ENCODE assay signal across 8 mouse cellular contexts in genomic region chr9:96739808-96740711, GRCm38 (mm10). TPM values are rescaled to one million over a fixed set of nuclear protein-coding genes. Genes with fewer than 3 reads are reported as not detected.
DNase-seq lines count a peak whose midpoint lies in the region; ATAC-seq lines count a peak whose summit lies in the region.

No protein-coding gene starts in this region.

- DNase-seq in gastrocnemius, adult 18-20 months (ENCODE audit: low spot score): peak; percentile 47
- no peak for DNase-seq in gastrocnemius, postnatal 14 days
- peak; percentile 50 for DNase-seq in CD4-positive, CD25-positive, alpha-beta regulatory T cell, adult 2 months (ENCODE audit: low read depth, low spot score)
- peak; percentile 72 to 77 for DNase-seq in heart, postnatal 10 days
- peak; percentile 45 to 49 for DNase-seq in lung, postnatal 4 days
- DNase-seq in Muller cell, postnatal 12 days (ENCODE audit: inconsistent ontology term): no peak
- no peak for DNase-seq in neural tube, embryonic 10.5 days (ENCODE audit: extremely low spot score, low spot score)

- ATAC-seq in granulocyte monocyte progenitor cell, adult 5-6 weeks (replicated peaks; ENCODE audit: poor library complexity, severe bottlenecking): no peak

- intact Hi-C loops in gastrocnemius, postnatal 14 days (cut with DNase I; ENCODE audit: low total_unique reads): no loop called here
- intact Hi-C loops in heart, postnatal 10 days (cut with DNase I): no loop called here

RNA-seq across cellular contexts. Expression of gene Zbtb38, which starts 12.6 kb away (rescaled TPM):
- 10 to 100 TPM; 35.0 to 35.9 TPM for total RNA-seq in gastrocnemius, adult 18-20 months (2021)
- 10 to 100 TPM; 12.9 to 14.6 TPM for total RNA-seq in gastrocnemius, postnatal 14 days (2021)
- 10 to 100 TPM; 30.2 to 37.0 TPM for total RNA-seq in heart, postnatal 10 days (2021)
- 15.9 and 19.1 TPM in 2 replicates for total RNA-seq in granulocyte monocyte progenitor cell, adult 5-6 weeks (2014; fragmentation: Nextera tagmentation)
- 28.0 and 29.0 TPM in 2 replicates for total RNA-seq in granulocyte monocyte progenitor cell, adult 5-6 weeks (2017)

Comparison
In these comparisons a context has a peak if more than half of its experiments do, and no peak if none do; other contexts are left out.
1. DNase-seq: peak in gastrocnemius, adult 18-20 months (single experiment), CD4-positive, CD25-positive, alpha-beta regulatory T cell, adult 2 months (single experiment), heart, postnatal 10 days (2 of 2) and lung, postnatal 4 days (2 of 2); none in gastrocnemius, postnatal 14 days (single experiment), Muller cell, postnatal 12 days (single experiment) and neural tube, embryonic 10.5 days (single experiment).